Mouse (Mus musculus) hindbrain, postnatal 0 days (tissue): ENCODE measurements around the gene Rac1. TPM values are rescaled to one million over a fixed set of nuclear protein-coding genes. Genes with fewer than 3 reads are reported as not detected.

Experiments used
- ATAC-seq: fragments of 200-750 bp; cut with Nextera tagmentation; 2 replicates; pipeline ENCODE4 v1.8.0; 2017; ENCODE audit warnings: mild to moderate bottlenecking, moderate TSS enrichment, moderate library complexity
- DNase-seq: peaks from one replicate; pipeline ENCODE4 v3.0.0-alpha.2; 2015; ENCODE audit warnings: low spot score
- H3K27ac ChIP-seq: fragments of 300-500 bp; sonication (generic); 2 replicates; pipeline ENCODE4 v1.5.1; 2014; ENCODE audit warnings: mild to moderate bottlenecking
- H3K27me3 ChIP-seq: fragments of 300-500 bp; sonication (generic); 2 replicates; pipeline ENCODE4 v1.6.1; 2014; ENCODE audit warnings: low read length, mixed read lengths; ENCODE audit not compliant: insufficient read depth
- H3K36me3 ChIP-seq: fragments of 300-500 bp; sonication (generic); 2 replicates; pipeline ENCODE4 v1.6.1; 2014; ENCODE audit warnings: low read length, mixed read lengths; ENCODE audit not compliant: insufficient read depth
- H3K4me1 ChIP-seq: fragments of 300-500 bp; sonication (generic); 2 replicates; pipeline ENCODE4 v1.6.1; 2014; ENCODE audit warnings: antibody characterized with exemption, low read length, mixed read lengths; ENCODE audit not compliant: insufficient read depth
- H3K4me2 ChIP-seq: fragments of 300-500 bp; sonication (generic); 2 replicates; pipeline ENCODE4 v1.6.1; 2014; ENCODE audit warnings: low read depth, mild to moderate bottlenecking, low read length, moderate library complexity, mixed read lengths
- H3K4me3 ChIP-seq: fragments of 300-500 bp; sonication (generic); 2 replicates; pipeline ENCODE4 v1.5.1; 2014; ENCODE audit warnings: low read length
- H3K9ac ChIP-seq: fragments of 300-500 bp; sonication (generic); replicated peaks from 2 replicates; pipeline ENCODE4 v1.6.1; 2014; ENCODE audit warnings: mild to moderate bottlenecking, low read length, moderate library complexity, mixed read lengths
- H3K9me3 ChIP-seq: fragments of 300-500 bp; sonication (generic); 2 replicates; pipeline ENCODE4 v1.6.1; 2016; ENCODE audit warnings: low read length, mixed read lengths
- CTCF ChIP-seq: IDR thresholded peaks from 2 replicates; pipeline ENCODE4 v1.5.1; 2016; ENCODE audit warnings: antibody characterized with exemption, control low read depth, low read depth
- WGBS: fragments of 180-500 bp; shearing (Covaris S2); extraction: QIAGEN DNeasy Blood & Tissue Kit; methylation state at CpG from one replicate; pipeline ENCODE4 v1.1.7; 2014; 5-methylcytosine and 5-hydroxymethylcytosine counted together
- polyA plus RNA-seq: library from polyadenylated mRNA; unstranded; fragments of >200 nt; fragmentation: Nextera tagmentation; extraction: Ambion mirVana; gene quantifications from 2 replicates; pipeline ENCODE4 v1.2.1, GENCODE M21; 2015
- total RNA-seq: library from RNA; depleted of rRNA; stranded (reverse); fragments of >200 nt; gene quantifications from 2 replicates; pipeline ENCODE4 v1.2.3, GENCODE M21; 2014

The Rac1 gene
- total and polyA plus RNA-seq, 2 experiments from 2014 or later = 148 to 436 TPM

DNA sequence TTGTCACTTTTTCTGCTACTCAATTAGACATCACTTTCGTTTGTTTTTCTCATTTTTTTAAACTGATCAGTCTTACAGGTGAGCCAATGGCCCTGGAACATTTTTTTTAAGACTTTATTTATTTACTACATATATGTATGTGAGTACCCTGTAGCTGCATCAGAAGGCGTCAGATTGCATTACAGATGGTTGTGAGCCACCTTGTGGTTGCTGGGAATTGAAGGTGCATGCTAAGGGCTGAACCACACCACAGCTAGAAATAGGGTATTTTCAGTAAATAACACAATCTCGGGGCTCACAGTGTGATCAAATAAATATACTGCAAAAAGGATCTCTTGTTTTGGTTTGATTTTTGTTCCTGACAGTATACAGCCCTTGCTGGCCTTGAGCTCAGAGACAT, 30.4 kb downstream of the Rac1 start:
- no peaks in the 10 kb centered on the region for H3K27me3 ChIP-seq
- 86% methylated on average over 3 of the region's 3 CpGs for WGBS
- H3K9ac ChIP-seq = no peak overlapping the region
- ATAC-seq (no peak), DNase-seq (no peak)
- TF ChIP-seq CTCF = no peak
- peaks cover 18% of the 10 kb centered on the region for H3K36me3 ChIP-seq
- no peak overlapping the region for H3K4me3 ChIP-seq
- no peak overlapping the region for H3K27ac ChIP-seq
- H3K4me1 ChIP-seq = no peaks in the 10 kb centered on the region
- H3K9me3 ChIP-seq = no peaks in the 10 kb centered on the region
- no peak overlapping the region for H3K4me2 ChIP-seq

DNA sequence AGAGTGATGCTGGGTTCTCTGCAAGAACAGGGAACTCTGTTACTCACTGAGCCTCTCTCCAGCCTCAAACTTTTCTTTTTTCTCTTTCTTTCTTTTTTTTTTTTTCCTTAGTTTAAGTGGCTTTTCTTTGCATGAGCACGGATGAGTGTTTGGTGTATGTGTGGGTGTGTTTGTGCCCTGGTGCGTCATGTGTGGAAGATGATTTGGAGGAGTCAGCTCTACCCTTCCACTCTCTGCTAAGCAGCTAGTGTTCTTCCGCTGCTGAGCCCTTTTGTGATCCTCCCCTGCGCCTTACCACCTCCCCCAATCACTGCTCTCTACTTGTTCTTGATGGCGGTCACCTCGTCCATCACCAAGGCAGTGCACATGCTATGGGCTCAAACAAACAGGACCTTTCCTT, 32.1 kb downstream of the Rac1 start:
- ATAC-seq (no peak), DNase-seq (no peak)
- no peaks in the 10 kb centered on the region for H3K4me1 ChIP-seq
- no peaks in the 10 kb centered on the region for H3K9me3 ChIP-seq
- no peak for TF ChIP-seq CTCF
- H3K27ac ChIP-seq = no peak overlapping the region
- H3K36me3 ChIP-seq = peaks cover 9% of the 10 kb centered on the region
- no peaks in the 10 kb centered on the region for H3K27me3 ChIP-seq
- H3K4me2 ChIP-seq = no peak overlapping the region
- no peak overlapping the region for H3K9ac ChIP-seq
- 95% methylated on average over 6 of the region's 6 CpGs for WGBS
- no peak overlapping the region for H3K4me3 ChIP-seq

DNA sequence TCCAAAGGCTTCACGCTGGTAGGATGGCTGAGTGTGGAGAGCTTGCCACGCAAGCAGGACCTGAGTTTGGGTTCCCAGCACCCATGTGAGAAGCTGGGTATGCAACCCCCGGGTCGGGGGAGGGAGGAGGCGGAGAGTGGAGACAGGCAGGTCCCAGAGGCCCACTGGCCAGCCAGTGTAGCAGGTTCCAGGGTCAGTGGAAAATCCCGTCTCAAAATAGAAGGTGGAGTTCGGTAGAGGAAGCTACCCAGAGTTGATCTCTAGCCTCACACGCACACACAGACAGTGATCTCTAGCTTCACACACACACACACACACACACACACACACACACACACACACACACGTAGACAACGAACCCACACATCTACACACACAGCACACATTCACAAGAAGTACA, 34.7 kb downstream of the Rac1 start:
- DNase-seq = no peak
- no peak overlapping the region for H3K9ac ChIP-seq
- H3K27me3 ChIP-seq = no peaks in the 10 kb centered on the region
- H3K9me3 ChIP-seq = no peaks in the 10 kb centered on the region
- no peaks in the 10 kb centered on the region for H3K4me1 ChIP-seq
- H3K27ac ChIP-seq = no peak overlapping the region
- 92% methylated on average over 10 of the region's 10 CpGs for whole genome bisulfite sequencing
- H3K4me2 ChIP-seq = no peak overlapping the region
- peaks cover 15% of the 10 kb centered on the region for H3K36me3 ChIP-seq
- no peak for TF ChIP-seq CTCF
- no peak overlapping the region for H3K4me3 ChIP-seq
- ATAC-seq = no peak

DNA sequence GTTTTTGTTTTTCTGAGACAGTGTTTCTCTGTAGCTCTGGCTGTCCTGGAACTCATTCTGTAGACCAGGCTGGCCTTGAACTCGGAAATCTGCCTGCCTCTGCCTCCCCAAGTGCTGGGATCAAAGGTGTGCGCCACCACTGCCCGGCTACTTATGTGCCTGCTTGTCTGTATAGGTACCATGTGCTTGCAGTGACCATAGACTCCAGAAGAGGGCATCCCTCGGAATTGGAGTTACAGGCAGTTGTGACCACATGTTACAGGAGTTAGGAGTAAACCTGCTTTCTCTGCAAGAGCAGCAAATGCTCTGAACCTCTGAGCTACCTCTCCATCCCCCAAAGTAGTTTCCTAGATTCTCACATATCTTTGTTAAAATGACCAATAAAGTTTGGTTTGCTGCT, 36.1 kb downstream of the Rac1 start:
- peaks cover 26% of the 10 kb centered on the region for H3K36me3 ChIP-seq
- 91% methylated on average over 4 of the region's 4 CpGs for WGBS
- no peak for ATAC-seq

DNA sequence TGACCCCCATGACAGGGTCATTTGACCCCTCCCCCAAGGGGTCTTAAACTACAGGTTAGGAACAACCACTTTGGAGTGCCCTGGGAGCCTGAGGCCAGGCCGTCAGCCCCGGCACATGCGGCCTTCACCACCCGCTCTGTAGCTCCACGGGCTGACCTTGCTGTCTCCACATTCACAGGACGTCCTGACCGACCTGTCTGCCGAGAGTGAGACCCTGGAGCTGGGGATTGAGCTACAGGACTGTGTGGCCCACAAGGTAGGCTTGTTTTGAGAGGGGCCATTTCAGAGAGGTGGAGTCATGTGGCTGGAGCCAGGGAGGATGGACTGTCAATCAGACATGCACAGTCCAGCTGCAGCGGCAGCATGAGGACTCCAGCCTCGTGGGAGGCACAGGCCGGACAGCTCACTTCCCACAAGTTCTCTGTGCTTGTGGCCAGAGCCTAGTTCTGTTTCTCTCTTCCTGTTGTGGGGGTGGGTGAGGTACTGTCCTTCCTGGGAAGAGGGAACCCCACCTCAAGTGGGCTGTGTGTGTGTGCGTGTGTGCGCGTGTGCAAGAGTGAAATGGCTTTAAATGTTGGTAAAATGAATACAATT, 38.0 kb downstream of the Rac1 start:
- H3K4me3 ChIP-seq = no peak overlapping the region
- no peak for TF ChIP-seq CTCF
- H3K36me3 ChIP-seq = peaks cover 26% of the 10 kb centered on the region

More for the DNA sequence above, 36.1 kb downstream of the Rac1 start:
- no peaks in the 10 kb centered on the region for H3K4me1 ChIP-seq
- H3K27ac ChIP-seq = no peak overlapping the region
- H3K9ac ChIP-seq = no peak overlapping the region
- H3K4me2 ChIP-seq = no peak overlapping the region
- H3K9me3 ChIP-seq = no peaks in the 10 kb centered on the region
- H3K27me3 ChIP-seq = no peaks in the 10 kb centered on the region
- no peak overlapping the region for H3K4me3 ChIP-seq
- TF ChIP-seq CTCF = peak; percentile 19; the same call in 1 of the 2 replicates
- DNase-seq = no peak

DNA sequence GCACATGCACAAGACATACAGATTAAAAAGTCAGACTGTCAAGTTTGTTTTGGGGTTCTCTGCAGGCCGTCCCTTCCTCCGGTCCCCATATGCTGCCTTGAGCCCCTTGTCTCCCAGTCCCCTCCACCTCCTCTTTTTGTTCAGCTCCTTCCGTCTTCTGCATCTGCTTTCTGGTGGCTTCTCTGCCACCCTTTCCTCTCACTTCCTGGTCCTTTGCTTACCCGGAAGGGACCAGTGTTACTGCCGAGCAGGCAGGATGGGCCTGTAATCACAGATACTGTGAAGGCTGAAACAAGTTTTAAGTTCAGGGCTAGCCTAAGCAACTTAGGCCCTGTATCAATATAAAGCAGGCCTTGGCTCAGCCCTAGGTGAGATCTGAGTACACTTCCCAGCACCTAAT, 39.8 kb downstream of the Rac1 start:
- Histone ChIP-seq H3K4me1 (no peaks in the 10 kb centered on the region), H3K4me3 (no peak overlapping the region), H3K9ac (no peak overlapping the region), H3K36me3 (peaks cover 32% of the 10 kb centered on the region), H3K9me3 (no peaks in the 10 kb centered on the region), H3K27ac (no peak overlapping the region), H3K27me3 (no peaks in the 10 kb centered on the region), H3K4me2 (no peak overlapping the region)
- no peak for TF ChIP-seq CTCF
- WGBS = 95% methylated on average over 5 of the region's 5 CpGs
- DNase-seq (no peak), ATAC-seq (no peak)

More for the DNA sequence above, 38.0 kb downstream of the Rac1 start:
- WGBS = 89% methylated on average over 14 of the region's 14 CpGs
- no peaks in the 10 kb centered on the region for H3K4me1 ChIP-seq
- no peak overlapping the region for H3K4me2 ChIP-seq
- no peak for ATAC-seq
- H3K27me3 ChIP-seq = no peaks in the 10 kb centered on the region
- H3K27ac ChIP-seq = no peak overlapping the region
- no peaks in the 10 kb centered on the region for H3K9me3 ChIP-seq
- no peak overlapping the region for H3K9ac ChIP-seq
- no peak for DNase-seq

DNA sequence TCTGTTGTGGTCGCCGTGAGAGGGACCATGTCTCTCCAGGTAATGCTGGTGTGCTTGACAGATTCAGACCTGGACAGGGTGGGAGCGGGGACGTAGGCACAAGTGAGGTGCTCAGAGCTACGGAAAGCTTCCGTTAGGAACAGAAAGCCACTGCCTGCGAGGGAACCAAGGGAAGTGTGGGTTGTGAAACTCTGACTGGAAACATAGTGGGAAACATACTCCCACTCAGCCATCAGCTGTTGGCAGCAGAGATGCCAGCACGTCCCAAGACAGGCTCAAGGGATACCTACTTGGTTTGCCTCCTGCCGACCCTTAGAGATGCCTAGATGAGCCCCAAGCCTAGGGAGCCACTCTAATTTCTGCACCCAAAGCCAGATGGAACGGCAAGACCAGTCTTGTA, 40.6 kb downstream of the Rac1 start:
- no peaks in the 10 kb centered on the region for H3K27me3 ChIP-seq
- H3K27ac ChIP-seq = no peak overlapping the region
- ATAC-seq = no peak
- TF ChIP-seq CTCF = no peak
- H3K36me3 ChIP-seq = peaks cover 40% of the 10 kb centered on the region
- 94% methylated on average over 10 of the region's 10 CpGs for WGBS
- no peaks in the 10 kb centered on the region for H3K9me3 ChIP-seq
- no peak overlapping the region for H3K9ac ChIP-seq
- no peaks in the 10 kb centered on the region for H3K4me1 ChIP-seq
- H3K4me3 ChIP-seq = no peak overlapping the region
- H3K4me2 ChIP-seq = no peak overlapping the region
- DNase-seq = no peak
